Mouse (Mus musculus): ENCODE measurements around the gene Elfn2. TPM values are rescaled to one million over a fixed set of nuclear protein-coding genes. Genes with fewer than 3 reads are reported as not detected.

Gene Elfn2
- polyA plus RNA-seq, 1 experiment = 0.02 TPM

DNA sequence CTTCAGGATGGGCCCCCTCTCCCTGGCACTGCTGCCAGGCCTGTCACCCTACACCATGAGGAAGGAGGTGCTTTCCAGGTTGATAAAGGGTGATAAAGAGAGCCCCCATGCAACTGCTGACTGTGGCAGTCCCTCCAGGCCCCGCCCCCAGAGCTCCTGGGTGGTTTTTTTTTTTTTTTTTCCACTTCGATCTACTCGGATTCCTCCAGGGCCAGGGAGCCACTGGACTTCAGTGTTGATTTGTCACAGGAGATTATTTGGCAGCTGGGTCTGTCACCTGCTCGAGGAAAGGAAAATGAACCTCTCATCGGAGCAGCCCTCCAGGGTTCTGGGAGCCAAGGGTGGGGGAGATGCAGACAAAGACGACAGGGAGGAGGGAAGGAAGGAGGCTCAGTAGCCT, 74.9 kb downstream of the Elfn2 start:
- H3K4me1 ChIP-seq (ENCODE audit: control insufficient read depth, insufficient read depth, low read length) = no peaks in the 10 kb centered on the region
- TF ChIP-seq POLR2A (IDR thresholded peaks at IDR 0.05; ENCODE audit: borderline replicate concordance, extremely low read depth, low read depth, low read length) (no peak), CTCF (IDR thresholded peaks at IDR 0.05; ENCODE audit: insufficient read depth, low read length) (no peak)
- H3K4me3 ChIP-seq (replicated peaks; ENCODE audit: extremely low read depth, low read depth, low read length) = no peak overlapping the region
- DNase-seq = no peak
- 16% methylated on average over 6 of the region's 6 CpGs for WGBS

DNA sequence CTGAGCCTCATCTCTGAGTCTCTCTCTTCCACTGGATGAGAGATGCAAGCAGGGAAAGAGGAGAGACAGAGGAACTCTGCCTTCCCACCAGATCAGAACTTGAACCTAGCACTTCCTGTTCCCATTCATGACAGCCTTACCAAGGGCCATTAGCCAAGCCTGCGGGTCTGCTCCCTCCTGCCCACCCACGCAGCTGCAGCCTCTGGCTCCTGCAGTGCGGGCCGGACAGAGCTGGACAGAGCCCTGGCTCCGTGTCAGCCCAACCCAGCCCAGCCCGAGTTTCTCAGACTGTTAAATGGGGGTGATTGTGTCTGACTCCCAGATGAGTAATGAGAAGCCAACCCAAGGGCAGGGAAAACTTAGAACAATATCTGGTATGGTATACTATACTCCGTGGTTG, 83.3 kb downstream of the Elfn2 start:
- DNase-seq = no peak
- no peak for TF ChIP-seq POLR2A (IDR thresholded peaks at IDR 0.05; ENCODE audit: borderline replicate concordance, extremely low read depth, low read depth, low read length)
- TF ChIP-seq CTCF (IDR thresholded peaks at IDR 0.05; ENCODE audit: insufficient read depth, low read length) = no peak
- WGBS = 49% methylated on average over 7 of the region's 7 CpGs
- no peak overlapping the region for H3K4me3 ChIP-seq (replicated peaks; ENCODE audit: extremely low read depth, low read depth, low read length)
- no peaks in the 10 kb centered on the region for H3K4me1 ChIP-seq (ENCODE audit: control insufficient read depth, insufficient read depth, low read length)

GRCm38 (mm10) chr15:78634095-78634737, 84.4 kb downstream of the Elfn2 start:
- no peak for DNase-seq
- Histone ChIP-seq H3K4me1 (ENCODE audit: control insufficient read depth, insufficient read depth, low read length) (no peaks in the 10 kb centered on the region), H3K4me3 (replicated peaks; ENCODE audit: extremely low read depth, low read depth, low read length) (no peak overlapping the region)
- no peak for TF ChIP-seq CTCF (IDR thresholded peaks at IDR 0.05; ENCODE audit: insufficient read depth, low read length)
- TF ChIP-seq POLR2A (IDR thresholded peaks at IDR 0.05; ENCODE audit: borderline replicate concordance, extremely low read depth, low read depth, low read length) = no peak
- 44% methylated on average over 10 of the region's 10 CpGs for WGBS

DNA sequence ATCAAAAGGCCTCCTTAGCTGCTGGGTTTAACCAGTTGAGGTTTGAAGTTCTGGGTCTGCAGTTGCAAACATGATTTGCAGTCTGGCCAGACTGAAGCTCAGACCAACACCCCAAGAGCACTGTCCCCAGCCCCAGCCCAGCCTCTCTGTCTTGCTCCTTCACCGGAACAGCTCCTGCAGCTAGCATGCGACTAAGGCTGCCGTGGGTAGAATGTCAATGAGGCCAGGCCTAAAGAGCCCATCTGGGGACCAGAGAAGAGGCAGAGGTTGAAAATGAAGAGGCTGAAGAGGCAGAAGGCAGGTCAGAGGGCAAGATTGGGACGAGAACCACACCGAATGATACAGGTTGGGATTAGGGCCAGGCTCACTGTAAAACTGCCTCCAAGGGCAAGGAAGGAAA, 85.2 kb downstream of the Elfn2 start:
- H3K4me3 ChIP-seq (replicated peaks; ENCODE audit: extremely low read depth, low read depth, low read length) = no peak overlapping the region
- no peak for TF ChIP-seq CTCF (IDR thresholded peaks at IDR 0.05; ENCODE audit: insufficient read depth, low read length)
- TF ChIP-seq POLR2A (IDR thresholded peaks at IDR 0.05; ENCODE audit: borderline replicate concordance, extremely low read depth, low read depth, low read length) = no peak
- WGBS = 89% methylated on average over 5 of the region's 5 CpGs
- H3K4me1 ChIP-seq (ENCODE audit: control insufficient read depth, insufficient read depth, low read length) = no peaks in the 10 kb centered on the region
- DNase-seq = no peak

DNA sequence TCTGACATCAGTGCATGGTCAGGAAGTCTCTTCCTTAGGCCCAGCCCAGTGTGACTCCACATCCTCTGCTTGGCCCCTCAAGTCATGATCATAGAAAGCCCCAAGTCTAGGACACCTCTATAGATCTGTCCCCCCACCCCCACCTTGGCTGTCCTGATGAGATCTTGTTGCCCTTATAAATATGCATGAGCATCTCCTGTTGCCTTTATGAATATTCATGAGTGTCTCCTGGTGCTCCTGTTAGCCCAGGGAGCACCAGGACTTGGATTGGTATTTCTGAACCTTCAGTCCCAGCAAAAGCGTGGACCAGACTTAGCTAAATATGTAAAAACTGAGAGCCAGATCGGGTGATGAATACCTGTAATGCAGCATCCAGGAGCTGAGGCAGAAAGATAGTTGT, 86.2 kb downstream of the Elfn2 start:
- H3K4me3 ChIP-seq (replicated peaks; ENCODE audit: extremely low read depth, low read depth, low read length) = no peak overlapping the region
- no peak for DNase-seq
- WGBS = 68% methylated on average over 2 of the region's 2 CpGs
- TF ChIP-seq POLR2A (IDR thresholded peaks at IDR 0.05; ENCODE audit: borderline replicate concordance, extremely low read depth, low read depth, low read length) = no peak
- H3K4me1 ChIP-seq (ENCODE audit: control insufficient read depth, insufficient read depth, low read length) = no peaks in the 10 kb centered on the region

DNA sequence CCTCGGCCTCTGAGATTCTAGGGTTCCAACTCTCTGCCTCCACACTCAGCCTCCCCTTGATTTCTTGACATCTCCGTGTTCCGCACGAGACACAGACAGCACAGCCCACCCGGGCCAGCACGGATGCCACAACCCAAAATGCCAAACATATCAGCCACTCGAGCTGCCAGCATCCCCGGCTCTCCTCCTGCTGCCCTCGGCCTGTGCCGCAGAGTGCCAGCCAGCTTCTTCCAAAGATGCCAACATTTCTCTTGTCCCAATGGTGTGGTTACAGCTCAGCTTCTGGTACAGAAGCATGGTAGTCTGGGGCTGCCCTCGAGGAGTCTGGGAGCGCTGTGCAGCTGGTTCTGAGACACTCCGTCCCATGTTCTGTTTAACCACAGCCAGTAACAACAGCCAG, 92.3 kb downstream of the Elfn2 start:
- TF ChIP-seq CTCF (IDR thresholded peaks at IDR 0.05; ENCODE audit: insufficient read depth, low read length) (no peak), POLR2A (IDR thresholded peaks at IDR 0.05; ENCODE audit: borderline replicate concordance, extremely low read depth, low read depth, low read length) (no peak)
- H3K4me3 ChIP-seq (replicated peaks; ENCODE audit: extremely low read depth, low read depth, low read length) = no peak overlapping the region
- WGBS = 82% methylated on average over 13 of the region's 13 CpGs
- DNase-seq = no peak
- H3K4me1 ChIP-seq (ENCODE audit: control insufficient read depth, insufficient read depth, low read length) = peaks cover 2% of the 10 kb centered on the region; the same call in 1 of the 2 replicates

DNA sequence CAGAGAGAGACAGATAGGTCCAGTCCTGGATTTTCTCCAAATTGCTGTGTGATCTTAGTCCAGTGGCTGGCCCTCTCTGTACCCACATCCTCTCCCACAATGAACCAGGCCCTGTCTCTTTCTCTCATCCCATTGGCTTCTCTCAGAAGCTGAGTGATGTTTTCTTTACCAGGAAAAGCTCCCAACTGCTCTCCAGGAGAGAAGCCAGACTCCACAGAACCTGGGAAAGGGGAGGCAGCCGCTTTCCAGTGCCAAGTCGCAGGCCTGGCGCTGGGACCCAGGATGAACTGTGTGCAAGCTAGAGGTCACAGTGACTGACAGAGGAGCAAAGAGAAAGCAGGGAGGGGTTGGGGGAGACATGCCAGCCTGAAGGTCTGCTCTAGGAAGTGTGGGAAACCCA, 93.6 kb downstream of the Elfn2 start:
- 33% methylated on average over 3 of the region's 3 CpGs for WGBS
- no peak for TF ChIP-seq CTCF (IDR thresholded peaks at IDR 0.05; ENCODE audit: insufficient read depth, low read length)
- TF ChIP-seq POLR2A (IDR thresholded peaks at IDR 0.05; ENCODE audit: borderline replicate concordance, extremely low read depth, low read depth, low read length) = no peak
- Histone ChIP-seq H3K4me1 (ENCODE audit: control insufficient read depth, insufficient read depth, low read length) (peaks cover 2% of the 10 kb centered on the region; the same call in 1 of the 2 replicates), H3K4me3 (replicated peaks; ENCODE audit: extremely low read depth, low read depth, low read length) (no peak overlapping the region)
- DNase-seq = no peak

- Histone ChIP-seq H3K4me1 (ENCODE audit: control insufficient read depth, insufficient read depth, low read length) (peaks cover 2% of the 10 kb centered on the region; the same call in 1 of the 2 replicates), H3K4me3 (replicated peaks; ENCODE audit: extremely low read depth, low read depth, low read length) (no peak overlapping the region)
- WGBS = 11% methylated on average over 13 of the region's 13 CpGs
- peak; percentile 66 for DNase-seq
- TF ChIP-seq POLR2A (IDR thresholded peaks at IDR 0.05; ENCODE audit: borderline replicate concordance, extremely low read depth, low read depth, low read length) (peak; percentile 34; the same call in 1 of the 2 replicates), CTCF (IDR thresholded peaks at IDR 0.05; ENCODE audit: insufficient read depth, low read length) (no peak)
Measured at GRCm38 (mm10) chr15:78624431-78624950, 94.1 kb downstream of the Elfn2 start.

DNA sequence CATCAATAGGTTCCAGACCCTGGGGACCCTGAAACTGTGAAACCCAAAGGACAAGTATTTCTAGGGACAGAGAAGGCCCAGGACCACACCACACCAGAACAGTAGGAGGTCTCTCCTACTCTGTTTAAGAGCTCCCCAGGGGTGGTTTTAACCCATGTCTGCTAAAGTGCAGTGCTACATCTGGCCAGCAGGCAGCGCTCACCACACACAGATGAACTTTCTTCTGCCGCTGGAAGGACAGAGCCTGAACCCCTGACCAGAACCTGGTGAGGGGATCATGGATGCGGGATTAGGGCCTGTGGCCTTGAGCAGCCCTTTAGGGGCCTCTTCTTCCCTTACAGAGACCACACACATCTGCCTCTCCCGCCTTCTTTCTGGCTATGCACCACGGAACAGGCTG, 95.1 kb downstream of the Elfn2 start:
- TF ChIP-seq CTCF (IDR thresholded peaks at IDR 0.05; ENCODE audit: insufficient read depth, low read length) = peak; percentile 96
- TF ChIP-seq POLR2A (IDR thresholded peaks at IDR 0.05; ENCODE audit: borderline replicate concordance, extremely low read depth, low read depth, low read length) = no peak
- Histone ChIP-seq H3K4me1 (ENCODE audit: control insufficient read depth, insufficient read depth, low read length) (peaks cover 2% of the 10 kb centered on the region; the same call in 1 of the 2 replicates), H3K4me3 (replicated peaks; ENCODE audit: extremely low read depth, low read depth, low read length) (no peak overlapping the region)
- DNase-seq = peak; percentile 70
- WGBS = 23% methylated on average over 5 of the region's 5 CpGs

Other genes with a start within 250 kb of the Elfn2 start
- 11.0 and 12.8 TPM in 2 replicates for gene Il2rb, start 223.5 kb downstream of the Elfn2 start, polyA plus RNA-seq (2012; rRNA removed)
- 22.9 and 23.0 TPM in 2 replicates for gene C1qtnf6, start 187.4 kb downstream of the Elfn2 start, polyA plus RNA-seq (2012; rRNA removed)
- gene Sstr3, start 174.1 kb downstream of the Elfn2 start, polyA plus RNA-seq (2012; rRNA removed) = 0.02 and 0.03 TPM in 2 replicates
- 145 and 187 TPM in 2 replicates for gene Rac2, start 146.0 kb downstream of the Elfn2 start, polyA plus RNA-seq (2012; rRNA removed)
- gene Cyth4, start 121.7 kb downstream of the Elfn2 start, polyA plus RNA-seq (2012; rRNA removed) = 42.8 and 45.5 TPM in 2 replicates
- gene Mfng, start 54.7 kb upstream of the Elfn2 start, polyA plus RNA-seq (2012; rRNA removed) = 78.0 and 98.3 TPM in 2 replicates
- 61.5 and 73.5 TPM in 2 replicates for gene Card10, start 84.3 kb upstream of the Elfn2 start, polyA plus RNA-seq (2012; rRNA removed)
- gene Cdc42ep1, start 123.9 kb upstream of the Elfn2 start, polyA plus RNA-seq (2012; rRNA removed) = 221 and 277 TPM in 2 replicates
- gene Lgals2, start 136.8 kb upstream of the Elfn2 start, polyA plus RNA-seq (2012; rRNA removed) = 6.0 and 7.2 TPM in 2 replicates
- gene Gga1, start 158.4 kb upstream of the Elfn2 start, polyA plus RNA-seq (2012; rRNA removed) = 113 and 121 TPM in 2 replicates
- gene Gm49510, start 180.9 kb upstream of the Elfn2 start, polyA plus RNA-seq (2012; rRNA removed) = 0.04 TPM in 1 of 2 replicates, not detected in the other
- 77.8 and 92.6 TPM in 2 replicates for gene Sh3bp1, start 181.0 kb upstream of the Elfn2 start, polyA plus RNA-seq (2012; rRNA removed)
- 3.5 and 4.2 TPM in 2 replicates for gene Pdxp, start 195.1 kb upstream of the Elfn2 start, polyA plus RNA-seq (2012; rRNA removed)
- gene Lgals1, start 208.0 kb upstream of the Elfn2 start, polyA plus RNA-seq (2012; rRNA removed) = 250 and 251 TPM in 2 replicates
- gene Nol12, start 216.2 kb upstream of the Elfn2 start, polyA plus RNA-seq (2012; rRNA removed) = 15.2 and 16.4 TPM in 2 replicates
- gene Triobp, start 229.0 kb upstream of the Elfn2 start, polyA plus RNA-seq (2012; rRNA removed) = 49.6 and 56.3 TPM in 2 replicates

Data from lung, adult 2 months (tissue).